Mouse (Mus musculus) embryonic fibroblast, embryonic 13.5 days (primary cell): ENCODE measurements around the gene Acnat1.

ENCODE experiments used
- CTCF ChIP-seq: IDR thresholded peaks from 2 replicates; pipeline ENCODE4 v1.5.1; 2011; ENCODE audit warnings: mild to moderate bottlenecking, control low read depth, low read length, moderate library complexity, borderline replicate concordance; ENCODE audit not compliant: insufficient read depth
- POLR2A ChIP-seq: IDR thresholded peaks from 2 replicates; pipeline ENCODE4 v1.6.1; 2011; ENCODE audit warnings: low read depth, mild to moderate bottlenecking, control low read depth, low read length, moderate library complexity

DNA sequence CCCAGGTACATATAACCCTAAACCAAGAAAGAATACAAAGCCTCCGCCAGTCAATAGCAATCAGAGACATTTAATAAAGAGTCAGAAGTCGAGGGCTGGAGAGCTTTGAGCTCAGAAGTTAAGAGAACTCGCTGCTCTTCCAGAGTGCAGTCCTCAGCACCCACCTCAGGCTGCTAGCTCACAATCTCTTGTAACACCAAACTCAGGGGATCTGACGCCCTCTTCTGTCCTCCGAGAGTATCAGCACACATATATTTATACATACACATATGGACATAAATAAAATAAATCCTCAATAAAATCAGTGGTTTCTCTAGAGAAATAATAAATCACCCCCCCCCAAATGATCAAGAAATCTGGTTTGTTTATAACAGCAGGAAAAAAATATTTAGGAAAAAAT lies 45.8 kb upstream of the Acnat1 start:
- TF ChIP-seq POLR2A (no peak), CTCF (no peak)
